Mouse (Mus musculus) frontal cortex, adult 2 months (tissue): ENCODE measurements at regions not wholly inside any gene's neighbourhood (a gene's known extent, or its start where the extent isn't known, plus 50 kb on each side); places are given as distances from the start of the nearest gene placed in this dataset.

Experiments
- DNase-seq, 2 experiments: peaks; one replicate each; pipeline ENCODE4 v3.0.0; 2022; ENCODE audit warnings: low spot score in 1 of 2; ENCODE audit errors: extremely low spot score in 1 of 2

- no peak for DNase-seq
Observed at GRCm38 (mm10) chr13:82360711-82361110, 577.8 kb downstream of the Cetn3 start.

DNA sequence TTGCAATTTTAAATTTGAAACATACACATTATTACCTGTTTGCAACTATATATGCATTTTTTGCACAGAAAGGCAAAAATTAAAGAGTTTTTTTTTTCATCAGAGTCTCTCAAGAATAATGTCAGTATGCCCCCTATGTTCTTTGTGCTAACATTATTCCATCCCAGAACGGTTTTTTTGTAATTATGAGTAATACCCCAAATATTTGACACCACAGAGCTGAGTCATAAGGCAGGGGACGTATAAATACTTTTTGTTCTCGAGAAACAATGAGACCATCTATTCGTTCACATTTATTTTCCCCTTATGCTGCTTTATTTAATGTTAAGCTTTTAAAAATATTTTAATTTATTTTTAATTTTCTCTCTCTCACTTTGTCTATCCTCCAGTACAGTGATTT lies 578.5 kb downstream of the Cetn3 start:
- no peak for DNase-seq

- no peak for DNase-seq
Observed at GRCm38 (mm10) chr13:82366768-82367167, 583.9 kb downstream of the Cetn3 start.

DNA sequence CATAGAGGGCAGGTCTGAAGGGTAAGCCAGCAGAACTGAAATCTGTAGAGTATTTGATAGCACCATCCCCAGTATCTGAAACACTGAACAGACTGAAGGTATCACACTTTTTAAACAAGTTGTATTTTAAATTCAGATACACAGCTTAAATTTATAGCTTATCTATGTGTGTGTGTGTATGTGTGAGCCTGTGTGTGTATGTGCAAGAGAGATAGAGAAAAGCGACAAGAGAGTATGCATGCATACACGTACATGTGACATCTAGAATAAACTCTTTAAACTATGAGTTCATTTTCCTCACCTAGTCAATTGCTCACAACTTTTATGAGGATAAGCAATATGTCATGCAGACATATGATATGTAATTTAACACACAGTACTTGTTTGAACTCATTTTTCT lies 588.7 kb downstream of the Cetn3 start:
- no peak for DNase-seq

- no peak for DNase-seq
Observed at GRCm38 (mm10) chr13:82372612-82373011, 589.7 kb downstream of the Cetn3 start.

GRCm38 (mm10) chr13:82392908-82393307 lies 610.0 kb downstream of the Cetn3 start:
- peak; percentile 5 to 41 for DNase-seq

GRCm38 (mm10) chr13:82393496-82393895 lies 610.6 kb downstream of the Cetn3 start:
- peak in 1 of 2 experiments; percentile 17 for DNase-seq

DNA sequence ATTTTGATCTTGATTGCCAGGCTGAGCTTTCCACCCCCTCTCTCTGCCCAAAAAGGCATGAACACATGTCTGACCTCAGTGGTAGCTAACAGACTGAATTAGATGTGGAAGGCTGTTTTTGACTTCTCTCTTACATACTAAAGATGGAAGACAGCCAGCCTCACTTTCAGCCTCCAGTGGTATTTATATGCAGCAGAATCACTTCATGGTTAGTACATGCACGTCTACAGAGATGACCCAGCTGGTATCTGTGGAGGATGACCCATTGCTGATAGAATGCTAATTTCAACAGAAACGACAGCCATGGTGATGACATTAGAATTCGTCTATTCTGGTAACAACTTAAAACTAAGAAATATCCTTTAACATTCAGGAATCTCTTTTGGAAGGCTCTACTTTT lies 630.8 kb downstream of the Cetn3 start:
- DNase-seq, result no peak

GRCm38 (mm10) chr13:82420966-82421365 lies 638.1 kb downstream of the Cetn3 start:
- no peak for DNase-seq

GRCm38 (mm10) chr13:82423911-82424654 lies 641.2 kb downstream of the Cetn3 start:
- peak in 1 of 2 experiments; percentile 35 for DNase-seq

DNA sequence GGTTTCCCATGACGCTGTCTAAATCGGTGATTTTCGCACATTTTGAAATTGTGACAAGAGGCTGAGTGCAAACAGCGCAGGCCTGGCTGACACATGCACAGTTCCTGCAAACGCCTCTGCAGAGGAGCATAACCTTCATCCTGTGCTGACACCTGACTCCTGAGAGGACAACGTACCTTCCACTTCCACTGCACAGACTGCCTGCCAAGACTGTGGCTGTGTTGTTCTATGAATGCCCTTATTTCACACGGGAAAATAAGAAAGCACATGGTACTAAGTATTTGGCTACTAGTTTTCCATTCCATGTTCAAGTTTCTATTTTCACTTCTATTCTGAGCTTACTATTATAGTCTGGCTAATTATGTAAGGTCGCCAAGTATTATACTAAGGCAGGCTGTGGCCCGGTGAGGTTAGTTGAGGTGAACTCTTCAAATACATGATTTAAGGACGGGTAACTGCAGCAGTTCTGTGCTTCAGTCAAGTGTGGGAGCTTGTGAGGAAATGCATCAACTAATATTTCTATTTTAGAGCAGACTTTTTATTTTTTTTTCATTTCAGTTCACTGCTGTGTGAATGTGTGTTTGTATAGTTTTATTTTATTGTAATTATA lies 642.0 kb downstream of the Cetn3 start:
- DNase-seq, result peak in 1 of 2 experiments; percentile 22

GRCm38 (mm10) chr13:82432411-82432810 lies 649.5 kb downstream of the Cetn3 start:
- peak; percentile 23 to 35 for DNase-seq

DNA sequence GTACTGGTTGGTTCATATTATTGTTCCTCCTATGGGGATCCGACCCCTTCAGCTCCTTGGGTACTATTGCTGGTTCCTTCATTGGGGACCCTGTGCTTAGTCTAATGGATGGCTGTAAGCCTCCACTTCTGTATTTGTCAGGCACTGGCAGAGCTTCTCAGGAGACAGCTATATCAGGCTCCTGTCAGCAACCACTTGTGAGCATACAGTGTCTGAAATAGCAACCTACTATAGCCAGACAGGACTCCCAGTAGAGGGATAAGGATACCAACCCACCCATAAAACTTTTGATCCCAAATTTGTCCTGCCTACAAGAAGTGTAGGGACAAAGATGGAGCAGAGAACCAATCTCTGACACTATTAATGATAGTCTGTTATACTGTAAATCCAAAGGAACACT lies 656.4 kb downstream of the Cetn3 start:
- DNase-seq, result no peak

DNA sequence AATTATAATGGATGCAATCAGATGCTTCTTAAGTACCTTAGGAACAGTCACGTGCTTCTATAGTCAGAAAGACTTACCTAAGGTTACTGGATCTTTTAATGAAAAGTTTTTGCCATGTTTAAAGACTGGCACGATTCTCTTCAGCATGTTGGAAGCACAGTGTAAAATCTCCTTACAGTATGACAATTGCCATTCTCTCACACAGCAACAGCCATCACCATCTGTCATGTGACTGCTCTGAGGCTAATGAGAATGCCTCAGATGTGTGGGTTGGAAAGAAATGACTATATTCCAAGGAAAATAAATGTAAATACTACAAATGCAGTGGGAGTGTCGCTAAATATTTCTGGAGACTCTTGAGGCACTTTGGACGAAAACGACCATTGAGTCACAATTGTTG lies 670.8 kb downstream of the Cetn3 start:
- DNase-seq, result no peak

DNA sequence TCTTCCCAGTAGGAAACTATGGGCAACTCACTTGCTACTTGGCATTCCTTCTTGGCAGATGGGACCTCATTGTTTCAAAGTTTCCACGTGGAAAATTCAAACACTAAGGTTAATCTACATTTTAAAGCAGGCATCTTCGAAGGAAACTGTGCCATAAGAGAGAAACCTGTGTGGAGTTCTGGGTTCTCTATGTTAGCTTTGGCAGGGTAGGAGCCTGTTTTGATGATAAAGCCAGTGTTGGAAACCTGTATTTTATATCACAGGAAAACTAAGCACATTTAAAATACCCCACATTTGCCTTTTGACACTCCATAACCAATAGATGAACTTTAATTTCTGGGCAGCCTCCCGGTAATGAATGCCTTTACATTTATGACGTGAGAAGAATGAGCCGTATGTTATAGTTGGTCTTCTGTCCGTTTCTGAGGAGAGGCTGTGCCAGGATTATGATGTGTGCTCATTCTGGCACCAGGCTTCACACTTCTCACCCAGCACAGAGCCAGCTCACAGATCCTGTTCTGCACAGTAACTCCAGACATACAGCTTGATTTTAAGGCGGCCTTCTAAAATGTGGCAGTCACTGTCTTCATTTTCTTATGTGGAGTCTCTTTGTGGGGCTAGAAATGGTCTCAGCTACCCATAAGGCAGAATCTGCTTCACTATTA lies 700.5 kb downstream of the Cetn3 start:
- DNase-seq, result peak; percentile 5 to 39

- DNase-seq, result no peak
Observed at GRCm38 (mm10) chr13:82496606-82497005, 713.7 kb downstream of the Cetn3 start.

- peak; percentile 60 to 76 for DNase-seq
Observed at GRCm38 (mm10) chr13:82508176-82508575, 725.3 kb downstream of the Cetn3 start.

DNA sequence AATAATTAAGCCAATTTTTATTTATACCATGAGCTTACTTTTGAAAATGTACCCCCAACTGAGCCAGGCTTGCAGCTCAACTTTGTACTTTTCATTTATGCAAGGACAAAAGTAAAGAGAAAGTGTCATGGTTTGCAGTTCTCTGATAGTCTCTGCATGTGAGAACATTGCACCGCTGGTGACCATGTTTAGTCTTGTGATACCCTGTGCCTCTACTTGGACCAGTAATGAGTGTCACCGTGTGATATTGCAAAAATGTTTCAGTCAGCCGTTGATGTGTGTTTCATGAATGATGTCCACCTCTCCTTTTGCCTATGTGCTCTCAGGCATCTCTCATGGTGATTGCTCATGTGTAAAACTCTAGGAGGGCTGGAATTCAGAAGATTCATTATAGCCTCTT lies 726.6 kb downstream of the Cetn3 start:
- no peak for DNase-seq
